Mouse (Mus musculus) layer of hippocampus, postnatal 36 days (tissue): Measurements from ENCODE around the gene Zfp947. TPM values are rescaled to one million over a fixed set of nuclear protein-coding genes. Genes with fewer than 3 reads are reported as not detected.
"Not testable (repeated sequence)": the region's sequence is repeated elsewhere in the genome, so short reads cannot be mapped to it uniquely, and the experiment has no call there.

Source experiments
- DNase-seq, 2 experiments: peaks; one replicate each; pipeline ENCODE4 v3.0.0; 2022
- total RNA-seq, 2 experiments: library from RNA; stranded (reverse); gene quantifications; 2 replicates each; pipeline ENCODE4 v1.2.3; 2021

Gene Zfp947
- total RNA-seq: under 1 TPM; 0.27 to 0.51 TPM

DNA sequence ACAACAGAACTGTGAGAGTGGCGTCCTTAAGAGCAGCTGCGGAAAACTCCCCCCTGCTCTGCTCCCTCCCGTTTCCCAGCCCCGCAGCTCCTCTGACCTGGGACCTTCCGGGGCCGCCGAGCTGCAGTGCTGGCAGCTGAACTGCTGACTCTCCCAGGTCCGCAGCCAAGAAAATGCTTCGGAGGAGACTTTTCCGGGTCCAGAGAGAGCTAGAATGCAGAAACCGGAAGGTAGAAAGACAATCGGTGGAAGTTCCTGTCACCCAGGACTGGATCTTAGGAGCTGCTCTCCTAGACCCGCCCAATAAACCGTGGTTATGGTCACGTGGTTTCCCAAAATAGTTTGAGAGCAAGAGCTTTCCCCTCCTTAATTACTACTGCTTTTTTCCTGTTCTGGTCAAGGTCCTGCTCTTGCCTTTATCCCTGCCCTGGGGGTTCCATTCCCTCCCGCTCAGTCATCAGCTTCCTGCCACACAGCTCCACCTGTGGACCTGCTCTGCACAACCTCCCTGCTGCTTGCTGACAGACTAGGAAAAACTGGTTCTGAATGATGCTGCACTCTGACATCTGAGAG lies at the start of gene Zfp947:
TSS of gene Zfp947 (minus strand) at position 469 of the 573 bp plus-strand sequence.
- peak; percentile 5 to 11 for DNase-seq

DNA sequence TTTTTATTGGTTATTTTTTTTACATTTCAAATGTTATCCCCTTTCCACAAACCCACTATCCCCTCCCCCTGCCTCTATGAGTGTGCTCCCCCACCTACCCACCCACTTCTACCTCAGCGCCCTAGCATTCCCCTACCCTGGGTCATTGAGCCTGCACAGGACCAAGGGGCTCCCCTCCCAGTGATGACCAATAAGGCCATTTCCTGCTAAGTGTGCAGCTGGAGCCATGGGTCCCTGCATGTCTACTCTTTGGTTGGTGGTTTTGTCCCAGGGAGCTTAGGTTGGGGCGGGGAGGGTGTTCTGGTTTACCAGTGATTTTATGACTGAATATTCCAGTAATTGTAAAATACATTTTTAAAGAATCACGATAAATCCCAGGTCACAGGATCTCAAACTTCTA lies 686 bp downstream of the Zfp947 start:
- not testable (repeated sequence) for DNase-seq

DNA sequence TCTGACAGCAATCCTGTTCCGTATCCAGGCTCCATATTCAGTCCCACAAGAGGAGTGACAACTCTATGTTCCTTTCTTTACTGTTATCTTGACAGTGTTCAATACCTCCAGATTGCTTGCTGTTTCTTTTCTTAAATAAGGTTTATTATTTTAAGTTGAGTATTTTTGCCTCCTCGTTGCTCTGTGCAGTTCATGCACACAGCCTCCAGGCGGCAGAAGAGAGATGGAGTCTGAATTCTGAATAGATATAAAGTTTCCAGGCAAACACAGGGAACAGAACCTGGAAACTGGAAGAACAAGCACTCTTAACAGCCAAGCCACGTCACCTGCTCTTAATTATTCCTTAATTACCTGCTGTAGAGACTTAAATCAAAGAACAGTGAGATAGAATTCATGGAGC lies 12.0 kb downstream of the Zfp947 start:
- DNase-seq: not testable (repeated sequence)

DNA sequence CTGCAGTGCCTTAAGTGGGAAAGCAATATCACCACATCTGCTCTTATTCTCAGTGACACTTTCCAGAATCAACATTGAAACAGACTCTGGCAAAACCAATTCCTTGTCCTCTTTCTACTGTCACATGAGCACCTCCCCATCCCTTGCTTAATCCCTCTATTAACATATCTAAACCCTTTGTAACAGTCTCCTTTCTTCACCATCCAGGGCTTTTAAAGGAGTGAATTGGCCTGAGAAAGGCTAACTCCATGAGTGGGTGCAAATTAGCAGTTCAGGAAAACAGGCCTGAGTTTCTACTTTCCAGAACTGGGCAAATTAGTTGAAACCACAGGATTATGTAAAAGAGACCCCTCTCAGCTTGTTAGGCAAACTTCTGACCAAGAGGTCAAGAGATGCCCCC lies 47.2 kb downstream of the Zfp947 start:
- no peak for DNase-seq

Other genes with a start within 250 kb of the Zfp947 start
- 10 to 100 TPM; 18.6 to 19.5 TPM for gene Zfp942, start 203.7 kb downstream of the Zfp947 start, total RNA-seq
- gene Zfp943, start 203.6 kb downstream of the Zfp947 start, total RNA-seq: 10 to 100 TPM; 19.5 to 22.6 TPM
- gene Zfp994, start 59.4 kb upstream of the Zfp947 start, total RNA-seq: 1 to 10 TPM; 4.9 to 5.3 TPM
- gene CT030661.1, start 148.6 kb upstream of the Zfp947 start, total RNA-seq: 10 to 100 TPM; 11.2 to 11.9 TPM
- 10 to 100 TPM; 10.2 to 11.6 TPM for gene Zfp944, start 195.2 kb upstream of the Zfp947 start, total RNA-seq
- 10 to 100 TPM; 12.6 to 12.9 TPM for gene Zfp758, start 195.3 kb upstream of the Zfp947 start, total RNA-seq